Mouse (Mus musculus) Patski (cell line): ENCODE data around the gene Zfp715. TPM values are rescaled to one million over a fixed set of nuclear protein-coding genes. Genes with fewer than 3 reads are reported as not detected.
"Not testable (repeated sequence)": the region's sequence is repeated elsewhere in the genome, so short reads cannot be mapped to it uniquely, and the experiment has no call there.

Source experiments
- ATAC-seq: fragments of 100-300 bp; one replicate; pipeline ENCODE4 v1.8.0; 2021
- CTCF ChIA-PET: fragments of 350-600 bp; sonication (Branson Sonifier 250); formaldehyde crosslinking; loops from one replicate; lab custom pipeline; 2022; ENCODE audit warnings: inconsistent platforms; lab: Charles Lee
- POLR2A ChIA-PET: fragments of 350-600 bp; sonication (Branson Sonifier 250); formaldehyde crosslinking; loops from one replicate; lab custom pipeline; 2022; ENCODE audit warnings: antibody characterized with exemption, inconsistent platforms; lab: Charles Lee
- DNase-seq: peaks from one replicate; pipeline ENCODE4 v3.0.0-alpha.2; 2011; ENCODE audit warnings: low read depth, low spot score
- H3K27me3 ChIP-seq: fragments of 371-371 bp; one replicate; pipeline ENCODE4 v1.5.1; 2021
- CTCF ChIP-seq: fragments of 100-300 bp; IDR thresholded peaks from one replicate; pipeline ENCODE4 v1.5.1; 2021
- in situ Hi-C: fragments of 300-500 bp; cut with MboI; formaldehyde crosslinking; loops from 3 replicates; pipeline ENCODE4 v1.11.1; 2018; ENCODE audit warnings: low pct_unique_long_range_greater_than_20kb, mixed read lengths
- polyA plus RNA-seq: library from polyadenylated mRNA; unstranded; gene quantifications from one replicate; pipeline ENCODE4 v1.2.3, GENCODE M21; 2021

The Zfp715 gene
- polyA plus RNA-seq, 1 experiment from 2014 or later, result 14.0 TPM

- in situ Hi-C loops, result loop anchor here (10.0 kb wide), 1 partner anchor 370 kb away; the partner anchor contains the start of gene Ctu1
- ATAC-seq (no peak), DNase-seq (no peak)
- TF ChIP-seq CTCF, result no peak
- POLR2A ChIA-PET, result no interaction called here
- CTCF ChIA-PET, result interaction anchor here (1.2 kb wide), 2 partner anchors 119 to 165 kb away, joined by 3 read pairs; no protein-coding TSS in a partner anchor
- H3K27me3 ChIP-seq, result no peaks in the 10 kb centered on the region
These were observed 7.9 kb downstream of the Zfp715 start for GRCm38 (mm10) chr7:43305235-43305634.

- in situ Hi-C loops, result no loop called here
- ATAC-seq (no peak), DNase-seq (no peak)
- H3K27me3 ChIP-seq, result no peaks in the 10 kb centered on the region
- ChIA-PET CTCF (no interaction called here), POLR2A (no interaction called here)
- TF ChIP-seq CTCF, result peak; percentile 28
These were observed 21.6 kb downstream of the Zfp715 start for GRCm38 (mm10) chr7:43291524-43291923.

GRCm38 (mm10) chr7:43282859-43283595 is 30.1 kb downstream of the Zfp715 start:
- ATAC-seq (peak; percentile 86), DNase-seq (peak; percentile 15)
- POLR2A ChIA-PET, result interaction anchor here (0.6 kb wide), 1 partner anchor 11 kb away, joined by 6 read pairs; no protein-coding TSS in a partner anchor
- peak; percentile 92 for TF ChIP-seq CTCF
- no peaks in the 10 kb centered on the region for H3K27me3 ChIP-seq
- in situ Hi-C loops, result loop anchor here (5.0 kb wide), 1 partner anchor 184 kb away; no protein-coding TSS in a partner anchor
- CTCF ChIA-PET, result interaction anchor here (2.9 kb wide), 1 partner anchor 11 kb away, joined by 8 read pairs; no protein-coding TSS in a partner anchor

- CTCF ChIA-PET, result interaction anchor here (2.9 kb wide), 1 partner anchor 12 kb away, joined by 8 read pairs; no protein-coding TSS in a partner anchor
- TF ChIP-seq CTCF, result no peak
- H3K27me3 ChIP-seq, result no peaks in the 10 kb centered on the region
- POLR2A ChIA-PET, result no interaction called here
- in situ Hi-C loops, result loop anchor here (5.0 kb wide), 1 partner anchor 185 kb away; no protein-coding TSS in a partner anchor
- DNase-seq, result no peak
- no peak for ATAC-seq
These were observed 30.6 kb downstream of the Zfp715 start for GRCm38 (mm10) chr7:43282459-43282858.

- POLR2A ChIA-PET, result no interaction called here
- no peak for ATAC-seq
- in situ Hi-C loops, result no loop called here
- CTCF ChIA-PET, result interaction anchor here (0.9 kb wide), 1 partner anchor 100 kb away, joined by 4 read pairs; no protein-coding TSS in a partner anchor
- TF ChIP-seq CTCF, result no peak
- DNase-seq, result no peak
- H3K27me3 ChIP-seq, result no peaks in the 10 kb centered on the region
These were observed 35.7 kb downstream of the Zfp715 start for GRCm38 (mm10) chr7:43277401-43277800.

GRCm38 (mm10) chr7:43276178-43276577 is 36.9 kb downstream of the Zfp715 start:
- POLR2A ChIA-PET, result not testable (repeated sequence)

GRCm38 (mm10) chr7:43273476-43273875 is 39.6 kb downstream of the Zfp715 start:
- no peak for DNase-seq
- POLR2A ChIA-PET, result no interaction called here
- H3K27me3 ChIP-seq, result no peaks in the 10 kb centered on the region
- CTCF ChIA-PET, result no interaction called here
- ATAC-seq, result no peak
- in situ Hi-C loops, result no loop called here
- no peak for TF ChIP-seq CTCF

More at GRCm38 (mm10) chr7:43276178-43276577, 36.9 kb downstream of the Zfp715 start:
- DNase-seq, H3K27me3 ChIP-seq, CTCF ChIA-PET, ATAC-seq, in situ Hi-C loops: not testable (repeated sequence)

GRCm38 (mm10) chr7:43267359-43267758 is 45.7 kb downstream of the Zfp715 start:
- in situ Hi-C loops, ATAC-seq, POLR2A ChIA-PET, DNase-seq, H3K27me3 ChIP-seq, CTCF ChIA-PET: not testable (repeated sequence)

GRCm38 (mm10) chr7:43253540-43253939 is 59.6 kb downstream of the Zfp715 start:
- TF ChIP-seq CTCF, result no peak

GRCm38 (mm10) chr7:43250718-43251117 is 62.4 kb downstream of the Zfp715 start:
- H3K27me3 ChIP-seq, CTCF ChIA-PET, POLR2A ChIA-PET, ATAC-seq, in situ Hi-C loops, DNase-seq: not testable (repeated sequence)

More at GRCm38 (mm10) chr7:43253540-43253939, 59.6 kb downstream of the Zfp715 start:
- no peaks in the 10 kb centered on the region for H3K27me3 ChIP-seq
- CTCF ChIA-PET, result no interaction called here
- POLR2A ChIA-PET, result no interaction called here
- ATAC-seq, result no peak
- in situ Hi-C loops, result no loop called here
- no peak for DNase-seq

Other genes starting within 250 kb of the Zfp715 start
- not detected for gene Zfp936, start 199.1 kb downstream of the Zfp715 start, polyA plus RNA-seq
- gene Siglecf, start 38.0 kb upstream of the Zfp715 start, polyA plus RNA-seq, result not detected
- 0.56 TPM for gene Siglecg, start 94.9 kb upstream of the Zfp715 start, polyA plus RNA-seq
- gene Lim2, start 114.4 kb upstream of the Zfp715 start, polyA plus RNA-seq, result not detected
- gene Nkg7, start 123.8 kb upstream of the Zfp715 start, polyA plus RNA-seq, result 0.23 TPM
- gene Cldnd2, start 127.5 kb upstream of the Zfp715 start, polyA plus RNA-seq, result not detected
- gene Etfb, start 130.8 kb upstream of the Zfp715 start, polyA plus RNA-seq, result 214 TPM
- 0.50 TPM for gene Gm45233, start 130.8 kb upstream of the Zfp715 start, polyA plus RNA-seq
- 4.0 TPM for gene Vsig10l, start 149.9 kb upstream of the Zfp715 start, polyA plus RNA-seq
- gene Iglon5, start 176.8 kb upstream of the Zfp715 start, polyA plus RNA-seq, result 5.7 TPM
- not detected for gene 4931406B18Rik, start 192.6 kb upstream of the Zfp715 start, polyA plus RNA-seq
- gene Cd33, start 231.1 kb upstream of the Zfp715 start, polyA plus RNA-seq, result 0.06 TPM
- 3.2 TPM for gene Zfp658, start 249.0 kb upstream of the Zfp715 start, polyA plus RNA-seq